Mouse (Mus musculus) regulatory T cell (primary cell): ENCODE results near the gene Fads2.

Experiments
- in situ Hi-C: fragments of 300-600 bp; cut with MboI, MseI; formaldehyde crosslinking; loops from one replicate; pipeline ENCODE4 v1.15.1; 2025; ENCODE audit warnings: high pct_unique_total_duplicates

Fads2 gene

GRCm38 (mm10) chr19:10064173-10065012 is 37.2 kb downstream of the Fads2 start:
- in situ Hi-C loops: no loop called here

- in situ Hi-C loops: no loop called here
These were observed 38.7 kb downstream of the Fads2 start for GRCm38 (mm10) chr19:10062862-10063261.

GRCm38 (mm10) chr19:10062292-10062691 is 39.3 kb downstream of the Fads2 start:
- in situ Hi-C loops: no loop called here

GRCm38 (mm10) chr19:10061624-10062023 is 39.9 kb downstream of the Fads2 start:
- in situ Hi-C loops: no loop called here

GRCm38 (mm10) chr19:10060783-10061590 is 40.6 kb downstream of the Fads2 start:
- in situ Hi-C loops: no loop called here

GRCm38 (mm10) chr19:10059911-10060567 is 41.5 kb downstream of the Fads2 start:
- in situ Hi-C loops: no loop called here

GRCm38 (mm10) chr19:10058876-10059427 is 42.6 kb downstream of the Fads2 start:
- in situ Hi-C loops: no loop called here

GRCm38 (mm10) chr19:10058352-10058825 is 43.2 kb downstream of the Fads2 start:
- in situ Hi-C loops: no loop called here

- in situ Hi-C loops: no loop called here
These were observed 43.8 kb downstream of the Fads2 start for GRCm38 (mm10) chr19:10057486-10058351.

- in situ Hi-C loops: no loop called here
These were observed 44.9 kb downstream of the Fads2 start for GRCm38 (mm10) chr19:10056686-10057085.

GRCm38 (mm10) chr19:10055783-10056660 is 45.5 kb downstream of the Fads2 start:
- in situ Hi-C loops: no loop called here

GRCm38 (mm10) chr19:10055261-10055660 is 46.3 kb downstream of the Fads2 start:
- in situ Hi-C loops: no loop called here

- in situ Hi-C loops: no loop called here
These were observed 47.0 kb downstream of the Fads2 start for GRCm38 (mm10) chr19:10054361-10055075.

- in situ Hi-C loops: no loop called here
These were observed 47.8 kb downstream of the Fads2 start for GRCm38 (mm10) chr19:10053692-10054260.

GRCm38 (mm10) chr19:10052698-10053097 is 48.8 kb downstream of the Fads2 start:
- in situ Hi-C loops: no loop called here

- in situ Hi-C loops: no loop called here
These were observed 51.1 kb downstream of the Fads2 start for GRCm38 (mm10) chr19:10050438-10050837.

- in situ Hi-C loops: no loop called here
These were observed 52.0 kb downstream of the Fads2 start for GRCm38 (mm10) chr19:10049533-10049932.

- in situ Hi-C loops: no loop called here
These were observed 54.6 kb downstream of the Fads2 start for GRCm38 (mm10) chr19:10046983-10047382.

- in situ Hi-C loops: no loop called here
These were observed 55.2 kb downstream of the Fads2 start for GRCm38 (mm10) chr19:10046346-10046745.
